Mouse (Mus musculus) CD4-positive naive resting alpha-beta T cell, adult 76 days (primary cell): Measurements from ENCODE around the gene Olfr239. TPM values are rescaled to one million over a fixed set of nuclear protein-coding genes. Genes with fewer than 3 reads are reported as not detected.

Source experiments
- total RNA-seq: library from RNA; stranded (reverse); gene quantifications from one replicate; pipeline ENCODE4 v1.2.4, GENCODE M21; 2023

Olfr239 gene
- not detected for total RNA-seq

DNA sequence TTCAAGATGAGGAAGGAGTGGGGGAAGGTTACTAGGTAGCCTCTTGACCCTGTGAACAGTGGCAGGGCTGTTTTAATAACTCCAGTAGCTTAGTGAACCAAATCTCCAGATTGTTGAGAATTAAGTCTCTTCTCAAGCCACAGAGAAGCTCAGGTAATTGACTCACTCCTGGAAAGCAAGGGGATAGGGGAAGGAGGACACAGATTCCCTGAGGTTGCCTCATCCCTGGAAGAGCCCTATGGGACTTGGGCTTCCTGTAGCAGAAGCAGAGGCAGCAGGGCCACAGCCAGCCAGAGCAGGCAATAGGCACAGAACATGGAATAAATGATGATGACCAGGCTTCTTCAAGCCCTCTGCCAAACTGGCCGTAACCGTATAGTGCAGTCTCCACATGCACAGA lies at the start of gene Olfr239:
Gene Olfr239, plus strand, starts transcription at position 301 of the 400 bp plus-strand sequence.

GRCm38 (mm10) chr17:33168147-33168546 lies 23.0 kb upstream of the Olfr239 start, which contains the start of gene Olfr55:
Gene Olfr55 (plus strand): TSS chr17:33168447.

GRCm38 (mm10) chr17:33221590-33221989 lies 30.5 kb downstream of the Olfr239 start, which contains the start of gene Olfr1564:
Gene Olfr1564 (minus strand): TSS chr17:33221690.

Other genes starting within 250 kb of the Olfr239 start
- gene Cyp4f13, start 243.9 kb upstream of the Olfr239 start, total RNA-seq, result 61.3 TPM
- gene Zfp472, start 225.5 kb upstream of the Olfr239 start, total RNA-seq, result 32.4 TPM
- 13.1 TPM for gene Zfp952, start 198.2 kb upstream of the Olfr239 start, total RNA-seq
- 3.6 TPM for gene Zfp763, start 157.9 kb upstream of the Olfr239 start, total RNA-seq
- gene 4921501E09Rik, start 123.2 kb upstream of the Olfr239 start, total RNA-seq, result not detected
- gene Zfp563, start 102.0 kb upstream of the Olfr239 start, total RNA-seq, result 3.2 TPM
- not detected for gene Morc2b, start 51.6 kb upstream of the Olfr239 start, total RNA-seq
- gene Olfr55, start 22.9 kb upstream of the Olfr239 start, total RNA-seq, result not detected
- not detected for gene Olfr1564, start 30.4 kb downstream of the Olfr239 start, total RNA-seq
- gene Zfp955a, start 63.8 kb downstream of the Olfr239 start, total RNA-seq, result 8.2 TPM
- not detected for gene Olfr63, start 73.4 kb downstream of the Olfr239 start, total RNA-seq
- 6.1 TPM for gene Zfp955b, start 98.2 kb downstream of the Olfr239 start, total RNA-seq
- 16.5 TPM for gene Zfp81, start 167.6 kb downstream of the Olfr239 start, total RNA-seq
- gene Zfp101, start 203.3 kb downstream of the Olfr239 start, total RNA-seq, result 9.6 TPM
- not detected for gene Actl9, start 241.6 kb downstream of the Olfr239 start, total RNA-seq